Mouse (Mus musculus) kidney, embryonic 15.5 days (tissue): Measurements from ENCODE around the gene Ctc1. TPM values are rescaled to one million over a fixed set of nuclear protein-coding genes. Genes with fewer than 3 reads are reported as not detected.
"Not testable (repeated sequence)": the region's sequence is repeated elsewhere in the genome, so short reads cannot be mapped to it uniquely, and the experiment has no call there.

ENCODE experiments used
- ATAC-seq: fragments of 200-750 bp; cut with Nextera tagmentation; replicated peaks from 2 replicates; pipeline ENCODE4 v1.8.0; 2017; ENCODE audit warnings: moderate TSS enrichment; ENCODE audit not compliant: low FRiP score
- H3K27ac ChIP-seq: fragments of 300-500 bp; sonication (generic); 2 replicates; pipeline ENCODE4 v1.5.1; 2015; ENCODE audit warnings: mild to moderate bottlenecking, inconsistent platforms
- H3K27me3 ChIP-seq: fragments of 300-500 bp; sonication (generic); 2 replicates; pipeline ENCODE4 v1.6.1; 2015; ENCODE audit warnings: inconsistent platforms
- H3K36me3 ChIP-seq: fragments of 300-500 bp; sonication (generic); 2 replicates; pipeline ENCODE4 v1.6.1; 2015; ENCODE audit warnings: inconsistent platforms
- H3K4me1 ChIP-seq: fragments of 300-500 bp; sonication (generic); 2 replicates; pipeline ENCODE4 v1.6.1; 2015; ENCODE audit warnings: inconsistent platforms
- H3K4me2 ChIP-seq: fragments of 300-500 bp; sonication (generic); 2 replicates; pipeline ENCODE4 v1.6.1; 2015; ENCODE audit warnings: moderate library complexity, mild to moderate bottlenecking, inconsistent platforms
- H3K4me3 ChIP-seq: fragments of 300-500 bp; sonication (generic); replicated peaks from 2 replicates; pipeline ENCODE4 v1.5.1; 2015; ENCODE audit warnings: mild to moderate bottlenecking, inconsistent platforms
- H3K9ac ChIP-seq: fragments of 300-500 bp; sonication (generic); 2 replicates; pipeline ENCODE4 v1.6.1; 2015; ENCODE audit warnings: mild to moderate bottlenecking, inconsistent platforms
- H3K9me3 ChIP-seq: fragments of 300-500 bp; sonication (generic); replicated peaks from 2 replicates; pipeline ENCODE4 v1.6.1; 2016; ENCODE audit warnings: inconsistent platforms
- WGBS: fragments of 180-500 bp; shearing (Covaris S2); methylation state at CpG from one replicate; pipeline ENCODE4 v1.1.7; 2015; ENCODE audit warnings: mixed read lengths; 5-methylcytosine and 5-hydroxymethylcytosine counted together
- polyA plus RNA-seq: library from polyadenylated mRNA; unstranded; fragments of >200 nt; fragmentation: Nextera tagmentation; extraction: Ambion mirVana; gene quantifications from 2 replicates; pipeline ENCODE4 v1.2.1, GENCODE M21; 2015

Gene Ctc1
- polyA plus RNA-seq, 1 experiment from 2014 or later = 72.7 TPM

DNA sequence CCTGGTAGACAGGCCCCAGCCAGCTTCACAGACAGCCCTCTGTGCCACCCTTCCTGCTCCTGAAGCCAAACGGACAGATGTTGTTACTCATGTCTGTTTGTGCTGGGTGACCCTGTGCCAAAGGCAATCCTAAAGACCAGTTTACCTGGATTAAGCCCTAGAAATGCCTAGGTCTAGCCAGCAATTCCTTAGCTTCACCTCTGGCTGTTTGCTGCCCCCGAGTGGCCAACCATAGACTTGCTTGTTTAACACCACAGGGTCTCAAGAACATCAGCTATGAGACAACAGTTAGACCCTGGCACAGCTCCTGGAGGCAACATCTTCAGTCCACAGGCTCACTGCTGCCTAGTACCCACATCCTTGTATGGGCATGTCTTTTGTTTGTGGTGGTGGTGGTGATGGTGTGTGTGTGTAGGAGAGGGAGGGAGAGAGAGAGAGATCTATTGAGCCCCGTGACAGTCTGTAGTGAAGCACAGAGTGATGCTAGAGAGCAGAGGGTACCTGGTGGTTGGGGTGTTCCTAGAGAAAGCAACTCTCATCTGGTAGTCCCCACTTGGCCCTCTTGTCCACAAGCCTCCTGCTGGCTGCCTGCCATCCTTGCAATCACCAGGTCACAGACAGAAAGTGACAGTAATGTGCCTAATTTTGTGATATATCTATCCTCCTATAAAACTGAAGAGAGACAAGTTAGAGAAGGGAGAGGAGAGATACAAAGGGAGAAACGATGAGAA, 32.9 kb upstream of the Ctc1 start:
- H3K9me3 ChIP-seq = no peaks in the 10 kb centered on the region
- no peak overlapping the region for H3K4me3 ChIP-seq
- no peak overlapping the region for H3K4me2 ChIP-seq
- no peak overlapping the region for H3K9ac ChIP-seq
- peaks cover 19% of the 10 kb centered on the region for H3K36me3 ChIP-seq
- no peaks in the 10 kb centered on the region for H3K27me3 ChIP-seq
- no peak overlapping the region for H3K27ac ChIP-seq
- ATAC-seq = 0 out of 2 replicates have a peak, but pooled peaks have one; percentile 18
- 23% methylated on average over 4 of the region's 4 CpGs for WGBS
- no peaks in the 10 kb centered on the region for H3K4me1 ChIP-seq

DNA sequence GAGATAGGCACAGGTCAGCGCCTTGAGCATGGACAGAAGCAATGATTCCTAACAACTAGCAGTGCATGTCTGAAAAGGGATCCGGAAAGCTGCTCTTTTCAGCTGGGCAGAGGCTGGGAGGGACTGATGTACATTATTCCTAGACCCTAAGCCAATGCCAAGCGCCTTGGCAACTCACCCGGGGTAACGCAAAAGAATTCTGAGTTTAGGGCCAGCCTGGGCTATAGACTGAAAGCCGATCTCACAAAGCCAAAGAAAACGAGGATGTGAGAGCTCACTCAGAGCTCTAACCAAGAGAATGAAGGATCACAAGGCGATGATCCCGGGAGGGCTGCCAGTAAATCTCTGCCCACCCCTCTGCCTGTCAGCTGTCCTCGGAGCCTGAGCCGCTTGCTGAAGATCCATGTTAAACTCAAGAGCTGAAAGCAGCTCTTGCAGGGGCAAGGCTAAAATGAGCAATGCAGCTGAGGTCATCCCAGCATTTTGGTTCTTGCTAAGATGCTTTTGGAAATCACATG, 28.3 kb upstream of the Ctc1 start:
- ATAC-seq = no peak
- no peaks in the 10 kb centered on the region for H3K9me3 ChIP-seq
- WGBS = 89% methylated on average over 11 of the region's 11 CpGs
- H3K4me3 ChIP-seq = no peak overlapping the region
- H3K9ac ChIP-seq = no peak overlapping the region
- H3K27me3 ChIP-seq = no peaks in the 10 kb centered on the region
- H3K4me2 ChIP-seq = no peak overlapping the region
- H3K27ac ChIP-seq = no peak overlapping the region
- peaks cover 66% of the 10 kb centered on the region for H3K36me3 ChIP-seq
- no peaks in the 10 kb centered on the region for H3K4me1 ChIP-seq

DNA sequence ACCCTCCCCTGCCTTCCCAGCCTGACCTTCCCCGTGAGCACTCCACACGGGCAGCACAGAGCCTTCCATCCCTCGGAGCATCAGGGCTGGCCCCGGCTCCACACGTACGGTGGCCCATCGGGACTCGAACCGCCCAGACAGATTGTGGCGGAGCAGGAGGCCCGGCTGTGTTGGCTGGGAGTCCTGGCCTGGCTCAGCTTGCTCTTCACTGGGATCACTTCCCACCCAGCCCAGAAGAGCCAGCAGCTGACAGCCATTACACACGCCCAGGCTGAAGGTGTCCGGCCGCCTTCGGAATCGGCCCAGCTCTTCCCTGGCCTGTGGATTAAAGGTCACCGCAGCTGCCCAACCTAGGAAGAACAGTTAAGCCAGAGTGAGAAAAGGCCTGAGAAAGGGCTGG, 27.4 kb upstream of the Ctc1 start:
- Histone ChIP-seq H3K4me3 (no peak overlapping the region), H3K9ac (no peak overlapping the region), H3K9me3 (no peaks in the 10 kb centered on the region), H3K4me2 (no peak overlapping the region), H3K36me3 (peaks cover 75% of the 10 kb centered on the region), H3K27ac (no peak overlapping the region), H3K4me1 (no peaks in the 10 kb centered on the region), H3K27me3 (no peaks in the 10 kb centered on the region)
- no peak for ATAC-seq
- WGBS = 92% methylated on average over 17 of the region's 17 CpGs

DNA sequence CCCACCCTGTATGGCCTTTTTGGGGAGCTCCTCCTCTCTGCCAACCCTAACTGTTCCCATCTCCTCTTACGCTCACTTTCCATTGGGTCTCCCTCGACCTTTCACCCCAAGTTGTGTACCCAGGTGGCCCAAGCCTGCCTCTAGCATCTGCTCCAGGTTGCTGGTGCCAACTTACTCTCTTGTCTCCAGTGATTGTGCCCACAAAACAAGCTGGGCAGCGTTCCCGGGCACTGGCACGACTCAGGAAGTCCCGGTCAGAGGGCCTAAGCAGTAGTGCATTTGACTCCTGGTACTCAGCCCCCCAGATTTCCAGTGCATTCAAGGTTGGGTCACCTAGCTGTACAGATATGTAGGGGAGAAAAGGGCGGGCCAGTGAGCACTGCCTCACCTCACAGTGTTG, 22.6 kb upstream of the Ctc1 start:
- no peak for ATAC-seq
- WGBS = 88% methylated on average over 7 of the region's 7 CpGs
- Histone ChIP-seq H3K4me3 (no peak overlapping the region), H3K4me1 (no peaks in the 10 kb centered on the region), H3K27me3 (no peaks in the 10 kb centered on the region), H3K4me2 (no peak overlapping the region), H3K27ac (no peak overlapping the region), H3K9me3 (no peaks in the 10 kb centered on the region), H3K36me3 (peaks cover 98% of the 10 kb centered on the region), H3K9ac (no peak overlapping the region)

DNA sequence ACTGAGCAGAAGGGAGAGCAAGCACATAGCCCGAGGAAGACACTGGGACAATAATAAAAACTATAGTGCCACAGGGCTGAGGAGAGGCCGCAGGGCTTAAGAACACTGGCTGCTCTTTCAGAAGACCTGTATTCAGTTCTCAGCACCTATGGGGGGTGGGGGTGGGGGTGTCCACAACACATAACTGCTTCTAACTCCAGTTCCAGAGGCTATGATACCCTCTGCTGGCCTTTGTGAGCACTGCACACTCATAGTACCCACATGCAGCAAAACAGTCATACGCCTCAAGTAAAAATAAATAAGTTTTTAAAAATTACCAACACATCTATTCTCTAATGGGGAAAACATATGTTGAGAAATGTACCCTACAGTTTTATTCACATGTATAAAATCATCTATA, 21.3 kb upstream of the Ctc1 start:
- H3K4me2 ChIP-seq = no peak overlapping the region
- peaks cover 98% of the 10 kb centered on the region for H3K36me3 ChIP-seq
- H3K27ac ChIP-seq = no peak overlapping the region
- H3K9ac ChIP-seq = no peak overlapping the region
- 97% methylated on average over 3 of the region's 3 CpGs for WGBS
- no peaks in the 10 kb centered on the region for H3K27me3 ChIP-seq
- H3K4me1 ChIP-seq = no peaks in the 10 kb centered on the region
- H3K4me3 ChIP-seq = no peak overlapping the region
- no peak for ATAC-seq
- no peaks in the 10 kb centered on the region for H3K9me3 ChIP-seq

DNA sequence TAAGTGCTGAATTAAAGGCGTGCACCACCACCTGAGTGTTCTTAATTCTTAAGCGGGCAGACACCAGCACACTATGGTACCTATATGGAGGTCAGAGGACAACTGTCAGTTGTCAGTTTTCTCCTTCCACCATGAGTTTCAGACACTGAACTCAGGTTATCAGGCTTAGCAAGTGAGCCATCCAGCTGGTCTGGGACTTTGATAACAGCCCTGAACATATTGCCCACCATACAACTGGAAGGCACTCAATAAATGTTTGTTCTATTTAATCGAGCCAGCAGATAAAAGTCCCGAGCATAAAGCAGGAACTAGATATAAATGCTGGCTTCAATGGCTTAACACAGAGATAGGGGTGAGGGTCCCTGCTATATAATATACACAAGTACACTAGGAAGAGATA, 18.6 kb upstream of the Ctc1 start:
- 94% methylated on average over 4 of the region's 4 CpGs for WGBS
- Histone ChIP-seq H3K27me3 (no peaks in the 10 kb centered on the region), H3K4me1 (no peaks in the 10 kb centered on the region), H3K27ac (no peak overlapping the region), H3K4me3 (no peak overlapping the region), H3K36me3 (peaks cover 98% of the 10 kb centered on the region), H3K4me2 (no peak overlapping the region), H3K9ac (no peak overlapping the region), H3K9me3 (no peaks in the 10 kb centered on the region)
- no peak for ATAC-seq

DNA sequence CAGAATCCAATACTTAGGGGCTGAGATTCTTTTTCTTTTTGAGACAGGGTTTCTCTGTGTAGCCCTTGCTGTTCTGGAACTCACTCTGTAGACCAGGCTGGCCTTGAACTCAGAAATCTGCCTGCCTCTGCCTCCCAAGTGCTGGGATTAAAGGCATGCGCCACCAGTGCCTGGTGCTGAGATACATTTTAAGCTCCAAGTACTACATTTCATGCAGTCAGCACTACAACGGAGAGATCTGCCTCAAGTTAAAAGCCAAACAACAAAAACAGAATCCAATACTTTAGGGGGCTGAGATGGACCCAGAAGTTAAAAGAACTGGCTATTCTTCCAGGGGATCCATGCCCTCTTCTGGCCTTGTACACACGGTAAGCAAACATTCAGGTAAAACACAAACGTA, 12.9 kb upstream of the Ctc1 start:
- H3K9me3 ChIP-seq, H3K4me3 ChIP-seq, H3K27me3 ChIP-seq, ATAC-seq, H3K27ac ChIP-seq, H3K9ac ChIP-seq, H3K4me2 ChIP-seq, H3K4me1 ChIP-seq: not testable (repeated sequence)
- WGBS = 92% methylated on average over 4 of the region's 4 CpGs
- peaks cover 59% of the 10 kb centered on the region for H3K36me3 ChIP-seq

DNA sequence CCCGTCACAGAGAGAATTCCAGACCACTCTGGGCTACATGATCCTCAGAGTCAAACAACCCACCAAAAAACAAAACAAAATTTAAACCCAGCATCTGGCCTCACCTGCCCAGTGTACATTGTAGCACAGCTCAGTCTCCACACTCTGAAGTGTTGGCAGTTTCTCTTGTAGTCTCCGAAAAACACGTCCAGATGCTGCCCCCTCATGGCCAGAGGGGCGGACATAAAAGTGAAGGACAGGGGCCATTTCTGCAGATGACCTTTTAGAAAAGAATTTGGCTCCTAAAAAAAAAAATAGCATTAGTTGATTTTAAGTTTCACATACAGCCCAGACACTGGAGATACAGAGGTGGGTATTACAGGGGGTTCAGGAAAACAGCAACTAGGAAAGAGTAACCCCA, 12.1 kb upstream of the Ctc1 start:
- Histone ChIP-seq H3K27ac (no peak overlapping the region), H3K4me1 (peaks cover 9% of the 10 kb centered on the region), H3K9ac (no peak overlapping the region), H3K9me3 (no peaks in the 10 kb centered on the region), H3K36me3 (peaks cover 51% of the 10 kb centered on the region), H3K27me3 (no peaks in the 10 kb centered on the region), H3K4me2 (no peak overlapping the region), H3K4me3 (no peak overlapping the region)
- no peak for ATAC-seq
- WGBS = 56% methylated on average over 4 of the region's 4 CpGs

DNA sequence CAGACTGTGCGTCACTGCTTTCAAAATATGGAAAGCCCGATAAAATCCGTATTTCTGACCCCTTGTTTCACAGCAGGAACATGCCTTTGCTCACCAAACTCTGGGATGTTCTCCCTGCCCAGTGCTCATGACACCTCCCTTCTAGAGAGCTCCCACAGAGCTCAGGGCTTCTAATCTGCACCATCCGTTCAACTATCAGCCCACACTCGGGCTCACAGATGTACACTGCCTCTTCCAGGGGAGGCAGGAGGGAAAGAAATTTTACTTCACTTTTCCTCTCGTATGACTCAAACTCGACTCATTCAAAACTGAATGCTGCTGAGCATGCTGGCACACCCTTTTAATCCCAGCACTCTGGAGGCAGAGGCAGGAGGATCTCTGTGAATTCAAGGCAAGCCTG, 10.5 kb upstream of the Ctc1 start:
- WGBS = 94% methylated on average over 7 of the region's 7 CpGs

DNA sequence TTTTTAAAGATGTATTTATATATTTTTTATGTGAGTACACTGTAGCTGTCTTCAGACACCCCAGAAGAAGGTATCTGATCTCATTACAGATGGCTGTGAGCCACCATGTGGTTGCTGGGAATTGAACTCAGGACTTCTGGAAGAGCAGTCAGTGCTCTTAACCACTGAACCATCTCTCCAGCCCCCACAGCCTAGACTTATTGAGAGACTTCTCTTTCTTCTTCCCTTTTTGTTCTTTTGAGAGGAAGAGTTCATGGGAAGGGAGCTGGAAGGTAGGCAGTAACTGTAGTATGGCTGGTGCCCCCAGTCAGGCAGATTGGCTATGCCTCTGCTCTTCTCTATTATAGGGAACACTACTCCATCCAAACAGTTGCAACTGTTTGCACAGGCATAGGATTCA, 9.1 kb upstream of the Ctc1 start:
- not testable (repeated sequence) for H3K4me2 ChIP-seq, H3K27ac ChIP-seq, H3K9ac ChIP-seq, ATAC-seq, H3K4me3 ChIP-seq, H3K9me3 ChIP-seq, H3K27me3 ChIP-seq
- Histone ChIP-seq H3K4me1 (peaks cover 18% of the 10 kb centered on the region), H3K36me3 (peaks cover 21% of the 10 kb centered on the region)

More for the DNA sequence above, 10.5 kb upstream of the Ctc1 start:
- H3K27ac ChIP-seq = no peak overlapping the region
- H3K36me3 ChIP-seq = peaks cover 35% of the 10 kb centered on the region
- no peak overlapping the region for H3K4me2 ChIP-seq
- no peak for ATAC-seq
- H3K9ac ChIP-seq = no peak overlapping the region
- peaks cover 9% of the 10 kb centered on the region for H3K4me1 ChIP-seq
- H3K4me3 ChIP-seq = no peak overlapping the region
- no peaks in the 10 kb centered on the region for H3K9me3 ChIP-seq
- no peaks in the 10 kb centered on the region for H3K27me3 ChIP-seq

DNA sequence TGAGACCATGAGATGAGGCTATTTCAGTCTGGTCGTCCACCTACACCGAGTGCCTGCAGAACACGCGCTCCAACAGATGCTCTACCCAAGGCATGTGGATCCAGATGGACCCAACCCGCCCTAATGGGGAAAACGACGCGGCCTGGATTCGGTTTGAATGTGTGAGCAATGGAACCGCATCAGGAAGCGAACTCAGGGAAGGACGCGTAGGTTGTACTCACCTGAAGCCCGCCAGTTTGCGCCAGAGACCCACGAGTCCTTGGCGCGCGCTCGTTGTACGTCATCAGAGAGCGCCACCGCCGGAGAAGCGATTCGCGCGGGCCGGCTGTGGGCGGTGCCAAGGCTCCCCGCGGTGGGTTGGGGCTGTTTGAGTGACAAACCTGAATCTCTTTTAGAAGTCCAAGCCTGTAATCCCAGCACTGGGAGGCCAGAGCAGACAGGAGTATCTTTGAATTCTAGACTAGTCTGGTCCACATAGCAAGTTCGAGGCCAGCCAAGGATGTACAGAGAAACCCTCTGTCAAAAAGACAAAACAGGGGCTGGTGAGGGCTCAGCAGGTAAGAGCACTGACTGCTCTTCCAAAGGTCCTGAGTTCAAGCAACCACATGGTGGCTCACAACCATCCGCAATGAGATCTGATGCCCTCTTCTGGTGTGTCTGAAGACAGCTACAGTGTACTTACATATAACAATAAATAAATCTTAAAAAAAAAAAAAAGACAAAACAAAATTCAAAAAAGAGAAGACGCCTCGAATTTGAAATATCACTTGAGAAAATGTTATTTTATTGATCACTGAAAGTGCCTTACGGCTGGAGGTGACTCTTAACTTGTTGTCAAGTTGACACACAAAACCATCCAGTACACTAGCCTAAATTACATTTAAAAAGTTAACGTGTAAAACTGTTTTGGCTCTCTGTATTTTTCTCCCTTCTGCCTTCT, 7.3 kb upstream of the Ctc1 start, which contains the start of gene Pfas:
Gene Pfas, minus strand, starts transcription at position 279 of the 940 bp plus-strand sequence.
- Histone ChIP-seq H3K4me1 (peaks cover 20% of the 10 kb centered on the region), H3K4me2 (peak within 1 kb of the TSS; percentile 75)

DNA sequence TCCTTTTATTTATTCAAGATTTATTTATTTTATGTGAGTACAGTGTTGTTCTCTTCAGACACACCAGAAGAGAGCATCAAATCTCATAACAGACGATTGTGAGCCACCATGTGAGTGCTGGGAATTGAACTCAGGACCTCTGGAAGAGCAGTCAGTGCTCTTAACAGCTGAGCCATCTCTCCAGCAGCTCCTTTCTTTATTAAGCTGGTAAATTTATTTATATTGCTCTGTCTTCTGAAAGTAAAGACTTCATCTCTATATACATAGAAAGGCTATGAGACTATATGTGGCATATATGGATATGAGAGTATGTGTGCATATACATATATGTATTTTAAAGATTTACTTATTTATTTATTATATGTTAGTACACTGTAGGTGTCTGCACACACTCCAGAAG, 6.2 kb upstream of the Ctc1 start:
- H3K36me3 ChIP-seq = no peaks in the 10 kb centered on the region
- H3K4me2 ChIP-seq = no peak overlapping the region
- no peak overlapping the region for H3K27ac ChIP-seq
- no peaks in the 10 kb centered on the region for H3K9me3 ChIP-seq
- ATAC-seq = no peak
- no peaks in the 10 kb centered on the region for H3K27me3 ChIP-seq
- H3K9ac ChIP-seq = no peak overlapping the region
- H3K4me3 ChIP-seq = no peak overlapping the region
- peaks cover 20% of the 10 kb centered on the region for H3K4me1 ChIP-seq
- 90% methylated on average over 1 of the region's 1 CpGs for WGBS

More for the DNA sequence above, 7.3 kb upstream of the Ctc1 start, which contains the start of gene Pfas:
- Histone ChIP-seq H3K9ac (peak within 1 kb of the TSS; percentile 80), H3K36me3 (peaks cover 2% of the 10 kb centered on the region), H3K4me3 (peak within 1 kb of the TSS; percentile 86), H3K27ac (peak within 1 kb of the TSS; percentile 52), H3K27me3 (no peaks in the 10 kb centered on the region), H3K9me3 (no peaks in the 10 kb centered on the region)
- WGBS = 11% methylated on average over 38 of the region's 38 CpGs
- peak; percentile 83 for ATAC-seq
